Mouse (Mus musculus) kidney, postnatal 10 days (tissue): ENCODE data around the gene Gm26602.

ENCODE experiments used
- DNase-seq: peaks from one replicate; pipeline ENCODE4 v3.0.0; 2021; ENCODE audit warnings: mixed read lengths

The Gm26602 gene

GRCm38 (mm10) chr10:79918231-79919078 lies 7.8 kb downstream of the Gm26602 start:
- peak; percentile 69 for DNase-seq

- DNase-seq, result peak; percentile 64
Observed at GRCm38 (mm10) chr10:79919251-79919849, 8.7 kb downstream of the Gm26602 start.

GRCm38 (mm10) chr10:79920056-79920890 lies 9.6 kb downstream of the Gm26602 start:
- DNase-seq, result no peak

GRCm38 (mm10) chr10:79920958-79921535 lies 10.4 kb downstream of the Gm26602 start, which contains the start of gene R3hdm4:
TSS of gene R3hdm4 (minus strand) at chr10:79921208.
- no peak for DNase-seq

GRCm38 (mm10) chr10:79921572-79921971 lies 10.9 kb downstream of the Gm26602 start:
- peak; percentile 43 for DNase-seq

- DNase-seq, result peak; percentile 96
Observed at GRCm38 (mm10) chr10:79924998-79925784, 14.5 kb downstream of the Gm26602 start.

- DNase-seq, result peak; percentile 35
Observed at GRCm38 (mm10) chr10:79925785-79926490, 15.3 kb downstream of the Gm26602 start.

- DNase-seq, result peak; percentile 94
Observed at GRCm38 (mm10) chr10:79926491-79927323, 16.1 kb downstream of the Gm26602 start, which contains the start of gene Arid3a. TSS of gene Arid3a (plus strand) at chr10:79927043.

- DNase-seq, result peak; percentile 81
Observed at GRCm38 (mm10) chr10:79927324-79928029, 16.8 kb downstream of the Gm26602 start.

- peak; percentile 73 for DNase-seq
Observed at GRCm38 (mm10) chr10:79928030-79928694, 17.5 kb downstream of the Gm26602 start.

GRCm38 (mm10) chr10:79928907-79929701 lies 18.4 kb downstream of the Gm26602 start:
- peak; percentile 59 for DNase-seq

GRCm38 (mm10) chr10:79929967-79930825 lies 19.5 kb downstream of the Gm26602 start:
- DNase-seq, result no peak

GRCm38 (mm10) chr10:79930826-79931186 lies 20.1 kb downstream of the Gm26602 start:
- no peak for DNase-seq

GRCm38 (mm10) chr10:79931797-79932196 lies 21.1 kb downstream of the Gm26602 start:
- no peak for DNase-seq

GRCm38 (mm10) chr10:79932736-79933135 lies 22.1 kb downstream of the Gm26602 start:
- peak; percentile 88 for DNase-seq

GRCm38 (mm10) chr10:79933145-79933679 lies 22.6 kb downstream of the Gm26602 start:
- DNase-seq, result peak; percentile 69

- DNase-seq, result no peak
Observed at GRCm38 (mm10) chr10:79933861-79934260, 23.2 kb downstream of the Gm26602 start.
